Mouse (Mus musculus): ENCODE measurements around the gene Thbd. TPM values are rescaled to one million over a fixed set of nuclear protein-coding genes. Genes with fewer than 3 reads are reported as not detected.
A peak's percentile ranks its signal among the peaks of the same experiment; 100 is the strongest.

Thbd gene
- polyA plus RNA-seq (2014; fragmentation: Nextera tagmentation; extraction: Ambion mirVana) = 6.8 and 7.4 TPM in 2 replicates

DNA sequence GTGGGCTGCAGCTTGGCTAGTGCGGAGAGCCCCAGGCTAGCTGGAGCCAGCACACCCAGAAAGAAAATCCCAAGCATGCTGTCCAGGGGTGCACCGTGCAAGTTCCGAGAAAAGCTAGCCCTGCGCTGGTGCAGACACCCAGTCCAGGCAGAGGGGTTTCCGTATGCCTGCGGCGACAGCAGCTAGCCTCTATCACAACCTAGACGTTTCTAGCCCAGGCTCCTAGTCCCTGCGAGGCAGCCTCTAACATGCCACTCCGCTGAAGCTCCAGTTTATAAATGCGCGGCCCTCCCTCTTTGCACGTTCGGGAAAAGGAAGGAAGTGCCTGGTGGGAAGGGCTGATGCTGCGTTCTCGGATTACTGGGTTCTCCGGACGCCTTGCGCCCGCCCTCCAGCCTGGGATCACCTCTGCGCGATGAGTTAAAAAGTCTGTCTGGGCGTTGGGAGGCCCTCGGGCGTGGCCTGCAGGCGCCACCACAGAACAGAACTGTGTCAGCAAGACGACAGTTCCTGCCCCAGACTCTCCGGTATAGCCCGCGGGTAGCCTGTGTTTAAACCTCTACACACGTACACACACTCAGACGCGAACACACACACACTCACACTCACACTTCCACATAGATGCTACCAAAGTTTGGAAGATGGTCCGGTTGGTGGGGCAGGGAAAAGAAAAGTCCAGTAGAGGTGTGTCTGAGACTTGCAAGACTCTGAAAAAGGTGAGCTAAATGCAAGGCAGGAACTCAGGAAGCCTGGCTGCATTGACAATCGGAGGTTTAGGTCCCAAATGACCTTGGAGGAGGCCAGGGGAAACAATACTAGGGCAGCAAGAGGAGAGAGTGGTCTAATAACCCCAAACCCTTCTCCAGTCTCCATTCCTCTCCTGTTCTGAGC, at the start of gene Thbd:
TSS of gene Thbd (minus strand) at position 319 of the 891 bp plus-strand sequence.
- Histone ChIP-seq H3K36me3 (ENCODE audit: control insufficient read depth, insufficient read depth, low read length) (no peaks in the 10 kb centered on the region), H3K4me1 (replicated peaks; ENCODE audit: control insufficient read depth, insufficient read depth, low read length) (peaks cover 12% of the 10 kb centered on the region), H3K27ac (ENCODE audit: low read depth, low read length) (no peak within 1 kb of the TSS), H3K9me3 (ENCODE audit: control insufficient read depth, low read length) (no peaks in the 10 kb centered on the region), H3K27me3 (ENCODE audit: control insufficient read depth, insufficient read depth, low read length) (peaks cover 37% of the 10 kb centered on the region), H3K9ac (ENCODE audit: low read depth, low read length) (peak within 1 kb of the TSS; percentile 40), H3K4me2 (replicated peaks; ENCODE audit: low read depth, low read length) (peak within 1 kb of the TSS; percentile 59), H3K4me3 (ENCODE audit: low read depth, low read length) (peak within 1 kb of the TSS; percentile 34)
- WGBS = 3% methylated on average over 35 of the region's 35 CpGs
- peak; percentile 62 for ATAC-seq (ENCODE audit: low FRiP score)
- peak; percentile 36 for DNase-seq (ENCODE audit: low spot score)

DNA sequence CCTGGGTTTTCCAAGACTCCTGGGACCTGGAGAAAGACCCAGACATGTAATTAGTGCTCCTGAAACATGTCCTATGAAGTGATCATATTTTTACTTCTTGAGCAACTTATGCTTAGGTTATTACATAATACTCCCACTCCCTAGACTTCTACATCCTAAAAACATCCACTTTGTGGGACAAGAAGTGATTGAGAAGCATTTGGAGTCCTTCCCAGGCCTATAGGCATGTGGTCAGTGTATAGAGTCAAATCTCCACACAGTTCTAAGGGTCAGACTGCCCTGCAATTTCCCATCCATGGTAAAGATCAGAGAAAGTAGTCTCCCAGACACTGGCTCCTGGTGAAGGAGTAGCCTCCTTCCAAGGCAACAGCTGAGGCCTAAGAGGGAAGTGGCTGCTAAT, 47.4 kb upstream of the Thbd start:
- H3K4me3 ChIP-seq (ENCODE audit: low read depth, low read length) = no peak overlapping the region
- DNase-seq (ENCODE audit: low spot score) (no peak), ATAC-seq (ENCODE audit: low FRiP score) (no peak)
- H3K27ac ChIP-seq (ENCODE audit: low read depth, low read length) = no peak overlapping the region
- H3K36me3 ChIP-seq (ENCODE audit: control insufficient read depth, insufficient read depth, low read length) = no peaks in the 10 kb centered on the region
- no peaks in the 10 kb centered on the region for H3K9me3 ChIP-seq (ENCODE audit: control insufficient read depth, low read length)
- no peaks in the 10 kb centered on the region for H3K4me1 ChIP-seq (replicated peaks; ENCODE audit: control insufficient read depth, insufficient read depth, low read length)
- H3K9ac ChIP-seq (ENCODE audit: low read depth, low read length) = no peak overlapping the region
- H3K4me2 ChIP-seq (replicated peaks; ENCODE audit: low read depth, low read length) = no peak overlapping the region
- no peaks in the 10 kb centered on the region for H3K27me3 ChIP-seq (ENCODE audit: control insufficient read depth, insufficient read depth, low read length)

DNA sequence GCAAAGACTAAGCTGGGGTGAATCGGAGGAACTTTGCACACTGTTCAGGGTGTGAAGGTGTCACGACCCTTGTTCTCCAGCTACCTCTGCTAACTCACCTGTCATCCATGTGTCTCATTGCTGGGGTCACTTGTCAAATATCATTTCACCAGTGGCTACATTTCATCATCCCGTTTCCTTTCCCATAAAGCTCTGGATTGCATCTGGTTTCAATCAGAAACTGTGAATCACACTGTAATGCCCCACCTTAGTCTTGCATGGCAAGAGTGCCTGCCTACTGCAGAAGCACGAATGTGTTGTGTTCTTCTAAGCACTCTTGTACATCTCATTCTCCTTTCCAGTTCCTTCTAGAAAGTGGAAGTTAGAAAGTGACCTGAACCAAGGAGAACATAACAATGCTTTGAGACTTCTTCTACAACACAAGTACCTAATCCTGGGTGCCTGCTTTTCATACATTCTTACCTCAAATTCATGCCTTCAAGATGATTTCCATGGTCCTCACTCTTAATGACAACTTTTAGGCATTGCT, 46.1 kb upstream of the Thbd start:
- no peak overlapping the region for H3K4me2 ChIP-seq (replicated peaks; ENCODE audit: low read depth, low read length)
- H3K36me3 ChIP-seq (ENCODE audit: control insufficient read depth, insufficient read depth, low read length) = no peaks in the 10 kb centered on the region
- ATAC-seq (ENCODE audit: low FRiP score) = no peak
- no peaks in the 10 kb centered on the region for H3K9me3 ChIP-seq (ENCODE audit: control insufficient read depth, low read length)
- no peak overlapping the region for H3K9ac ChIP-seq (ENCODE audit: low read depth, low read length)
- DNase-seq (ENCODE audit: low spot score) = no peak
- no peak overlapping the region for H3K27ac ChIP-seq (ENCODE audit: low read depth, low read length)
- no peaks in the 10 kb centered on the region for H3K27me3 ChIP-seq (ENCODE audit: control insufficient read depth, insufficient read depth, low read length)
- no peak overlapping the region for H3K4me3 ChIP-seq (ENCODE audit: low read depth, low read length)
- 78% methylated on average over 4 of the region's 4 CpGs for WGBS
- no peaks in the 10 kb centered on the region for H3K4me1 ChIP-seq (replicated peaks; ENCODE audit: control insufficient read depth, insufficient read depth, low read length)

DNA sequence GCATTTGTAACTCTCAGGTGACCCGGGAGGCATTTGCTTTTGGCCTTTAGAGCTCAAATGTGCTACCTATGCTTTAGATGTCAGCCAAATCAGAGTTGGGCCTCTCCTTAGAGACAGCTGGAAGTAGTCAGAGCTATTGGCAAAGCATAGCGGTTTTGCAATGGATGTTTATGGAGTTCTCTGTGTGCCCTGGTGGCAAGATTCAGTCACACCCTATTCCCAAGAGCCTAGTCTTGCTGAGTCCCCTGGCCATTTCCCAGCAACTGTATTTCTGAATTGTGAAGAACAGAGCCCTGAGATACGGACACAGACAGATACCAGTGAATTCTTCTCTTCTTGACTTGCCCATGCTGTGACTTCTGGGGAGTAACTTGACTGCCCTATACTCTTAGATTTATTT, 45.1 kb upstream of the Thbd start:
- ATAC-seq (ENCODE audit: low FRiP score) (no peak), DNase-seq (ENCODE audit: low spot score) (no peak)
- Histone ChIP-seq H3K4me2 (replicated peaks; ENCODE audit: low read depth, low read length) (no peak overlapping the region), H3K27me3 (ENCODE audit: control insufficient read depth, insufficient read depth, low read length) (no peaks in the 10 kb centered on the region), H3K4me1 (replicated peaks; ENCODE audit: control insufficient read depth, insufficient read depth, low read length) (no peaks in the 10 kb centered on the region), H3K9ac (ENCODE audit: low read depth, low read length) (no peak overlapping the region), H3K9me3 (ENCODE audit: control insufficient read depth, low read length) (no peaks in the 10 kb centered on the region), H3K36me3 (ENCODE audit: control insufficient read depth, insufficient read depth, low read length) (no peaks in the 10 kb centered on the region), H3K27ac (ENCODE audit: low read depth, low read length) (no peak overlapping the region), H3K4me3 (ENCODE audit: low read depth, low read length) (no peak overlapping the region)
- WGBS = 91% methylated on average over 3 of the region's 3 CpGs

DNA sequence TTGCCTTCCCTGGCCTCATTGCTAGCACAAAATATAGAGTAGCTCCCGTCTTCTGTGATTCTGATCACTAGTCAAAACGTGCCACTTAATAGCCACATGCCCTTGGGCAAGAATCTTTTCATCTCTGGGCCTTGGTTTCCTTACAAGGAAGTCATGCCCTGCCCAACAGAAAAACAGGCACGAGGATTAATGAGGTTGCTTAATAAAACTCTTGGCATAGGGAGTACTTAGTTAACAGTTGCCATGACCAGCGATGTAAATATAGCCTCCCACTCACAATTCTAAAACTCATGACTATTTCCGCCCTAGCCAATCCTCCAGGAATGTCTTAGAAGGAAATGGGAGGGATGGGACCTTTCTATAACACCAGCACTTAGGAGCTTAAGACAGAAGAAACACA, 43.5 kb upstream of the Thbd start:
- H3K4me2 ChIP-seq (replicated peaks; ENCODE audit: low read depth, low read length) = no peak overlapping the region
- H3K9ac ChIP-seq (ENCODE audit: low read depth, low read length) = no peak overlapping the region
- no peaks in the 10 kb centered on the region for H3K9me3 ChIP-seq (ENCODE audit: control insufficient read depth, low read length)
- H3K27ac ChIP-seq (ENCODE audit: low read depth, low read length) = no peak overlapping the region
- DNase-seq (ENCODE audit: low spot score) (no peak), ATAC-seq (ENCODE audit: low FRiP score) (no peak)
- 85% methylated on average over 5 of the region's 5 CpGs for WGBS
- H3K36me3 ChIP-seq (ENCODE audit: control insufficient read depth, insufficient read depth, low read length) = no peaks in the 10 kb centered on the region
- H3K4me3 ChIP-seq (ENCODE audit: low read depth, low read length) = no peak overlapping the region
- H3K27me3 ChIP-seq (ENCODE audit: control insufficient read depth, insufficient read depth, low read length) = no peaks in the 10 kb centered on the region
- no peaks in the 10 kb centered on the region for H3K4me1 ChIP-seq (replicated peaks; ENCODE audit: control insufficient read depth, insufficient read depth, low read length)

DNA sequence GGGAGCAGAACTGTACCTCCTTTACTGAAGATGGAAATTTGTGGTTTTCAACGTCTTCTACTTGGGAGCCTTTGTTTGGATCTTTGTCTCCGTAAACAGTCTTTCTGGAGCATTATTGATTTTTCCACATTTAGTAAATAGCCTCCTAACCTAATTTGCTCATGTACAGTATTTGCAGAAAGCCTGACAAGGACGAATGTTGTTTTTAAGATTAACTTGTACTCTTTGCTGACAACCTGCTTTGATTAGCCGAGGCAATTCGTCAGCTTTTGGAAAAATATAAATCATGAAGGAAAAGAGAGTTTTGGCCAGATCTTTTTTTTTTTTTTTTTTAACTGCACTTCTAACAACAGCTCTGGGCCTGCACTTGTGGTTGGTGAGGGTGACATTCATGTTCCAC, 42.6 kb upstream of the Thbd start:
- no peak for ATAC-seq (ENCODE audit: low FRiP score)
- 84% methylated on average over 5 of the region's 5 CpGs for WGBS
- Histone ChIP-seq H3K4me3 (ENCODE audit: low read depth, low read length) (no peak overlapping the region), H3K36me3 (ENCODE audit: control insufficient read depth, insufficient read depth, low read length) (no peaks in the 10 kb centered on the region), H3K27me3 (ENCODE audit: control insufficient read depth, insufficient read depth, low read length) (no peaks in the 10 kb centered on the region), H3K9me3 (ENCODE audit: control insufficient read depth, low read length) (no peaks in the 10 kb centered on the region), H3K4me1 (replicated peaks; ENCODE audit: control insufficient read depth, insufficient read depth, low read length) (no peaks in the 10 kb centered on the region), H3K4me2 (replicated peaks; ENCODE audit: low read depth, low read length) (no peak overlapping the region), H3K27ac (ENCODE audit: low read depth, low read length) (no peak overlapping the region), H3K9ac (ENCODE audit: low read depth, low read length) (no peak overlapping the region)
- no peak for DNase-seq (ENCODE audit: low spot score)

DNA sequence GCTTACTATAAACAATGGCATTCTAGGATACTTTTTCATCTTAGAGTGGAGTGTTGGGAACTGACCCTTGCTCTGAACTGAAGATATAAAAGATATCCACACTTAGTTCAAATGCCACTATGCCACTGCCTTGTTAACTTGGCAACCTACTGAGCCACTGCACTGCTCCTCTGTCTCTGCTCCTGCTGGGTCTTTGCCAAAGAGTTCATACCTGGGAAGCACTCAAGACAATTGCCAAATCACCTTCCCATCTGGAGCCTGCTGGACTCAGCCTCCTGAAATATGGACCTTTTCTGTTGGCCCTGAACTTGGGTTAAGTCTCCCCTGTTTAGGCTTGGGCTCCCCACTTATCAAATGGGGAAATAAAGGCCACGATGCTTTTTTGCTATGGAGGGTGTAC, 41.7 kb upstream of the Thbd start:
- Histone ChIP-seq H3K36me3 (ENCODE audit: control insufficient read depth, insufficient read depth, low read length) (no peaks in the 10 kb centered on the region), H3K9ac (ENCODE audit: low read depth, low read length) (no peak overlapping the region), H3K9me3 (ENCODE audit: control insufficient read depth, low read length) (no peaks in the 10 kb centered on the region), H3K4me3 (ENCODE audit: low read depth, low read length) (no peak overlapping the region), H3K4me2 (replicated peaks; ENCODE audit: low read depth, low read length) (no peak overlapping the region), H3K27me3 (ENCODE audit: control insufficient read depth, insufficient read depth, low read length) (no peaks in the 10 kb centered on the region), H3K4me1 (replicated peaks; ENCODE audit: control insufficient read depth, insufficient read depth, low read length) (no peaks in the 10 kb centered on the region), H3K27ac (ENCODE audit: low read depth, low read length) (no peak overlapping the region)
- 91% methylated on average over 1 of the region's 1 CpGs for WGBS
- ATAC-seq (ENCODE audit: low FRiP score) = no peak
- no peak for DNase-seq (ENCODE audit: low spot score)

DNA sequence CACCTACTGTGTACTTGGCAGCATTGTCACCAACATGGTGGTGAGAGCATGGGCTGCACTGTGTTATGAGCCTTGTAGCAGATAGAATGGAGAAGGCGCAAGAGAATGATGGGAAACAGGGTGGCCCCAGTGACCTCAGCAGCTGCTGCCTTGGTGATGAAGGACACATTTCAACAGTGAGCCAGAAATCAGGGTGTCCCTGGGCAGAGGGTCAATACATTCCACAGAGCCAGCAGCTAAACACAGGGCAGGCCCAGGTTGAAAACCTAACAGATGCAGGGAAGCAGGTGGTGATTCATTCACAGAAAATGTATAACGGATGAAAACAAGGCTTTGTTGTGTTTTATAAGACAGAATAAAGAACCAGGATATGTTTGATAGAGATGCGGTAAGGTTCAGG, 38.5 kb upstream of the Thbd start:
- H3K36me3 ChIP-seq (ENCODE audit: control insufficient read depth, insufficient read depth, low read length) = no peaks in the 10 kb centered on the region
- DNase-seq (ENCODE audit: low spot score) (no peak), ATAC-seq (ENCODE audit: low FRiP score) (no peak)
- H3K27me3 ChIP-seq (ENCODE audit: control insufficient read depth, insufficient read depth, low read length) = no peaks in the 10 kb centered on the region
- 79% methylated on average over 3 of the region's 3 CpGs for WGBS
- no peaks in the 10 kb centered on the region for H3K9me3 ChIP-seq (ENCODE audit: control insufficient read depth, low read length)
- H3K4me1 ChIP-seq (replicated peaks; ENCODE audit: control insufficient read depth, insufficient read depth, low read length) = no peaks in the 10 kb centered on the region
- no peak overlapping the region for H3K4me2 ChIP-seq (replicated peaks; ENCODE audit: low read depth, low read length)
- no peak overlapping the region for H3K4me3 ChIP-seq (ENCODE audit: low read depth, low read length)
- no peak overlapping the region for H3K9ac ChIP-seq (ENCODE audit: low read depth, low read length)
- H3K27ac ChIP-seq (ENCODE audit: low read depth, low read length) = no peak overlapping the region

DNA sequence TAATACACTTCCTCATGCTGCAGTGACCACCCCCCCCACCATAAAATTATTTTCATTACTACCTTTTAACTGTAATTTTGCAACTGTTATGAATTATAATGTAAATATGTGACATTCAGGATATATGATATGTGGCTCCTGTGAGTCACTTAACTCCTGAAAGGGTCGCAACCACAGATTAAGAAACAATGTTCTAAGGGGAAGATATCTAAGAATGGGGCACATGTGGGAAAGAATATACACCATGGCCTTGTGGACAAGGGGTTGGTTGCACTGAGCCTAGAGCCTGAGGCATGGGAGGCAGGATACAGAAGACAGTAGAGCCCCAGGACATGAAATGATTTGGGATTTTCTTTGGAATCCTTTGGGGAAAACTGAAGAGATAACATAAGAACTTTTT, 37.6 kb upstream of the Thbd start:
- no peaks in the 10 kb centered on the region for H3K9me3 ChIP-seq (ENCODE audit: control insufficient read depth, low read length)
- H3K4me1 ChIP-seq (replicated peaks; ENCODE audit: control insufficient read depth, insufficient read depth, low read length) = no peaks in the 10 kb centered on the region
- no peak overlapping the region for H3K27ac ChIP-seq (ENCODE audit: low read depth, low read length)
- no peak overlapping the region for H3K9ac ChIP-seq (ENCODE audit: low read depth, low read length)
- WGBS = 93% methylated on average over 1 of the region's 1 CpGs
- no peak for ATAC-seq (ENCODE audit: low FRiP score)
- H3K4me3 ChIP-seq (ENCODE audit: low read depth, low read length) = no peak overlapping the region
- H3K36me3 ChIP-seq (ENCODE audit: control insufficient read depth, insufficient read depth, low read length) = no peaks in the 10 kb centered on the region
- no peak overlapping the region for H3K4me2 ChIP-seq (replicated peaks; ENCODE audit: low read depth, low read length)
- DNase-seq (ENCODE audit: low spot score) = no peak
- H3K27me3 ChIP-seq (ENCODE audit: control insufficient read depth, insufficient read depth, low read length) = no peaks in the 10 kb centered on the region
